Mouse (Mus musculus) brain, embryonic 14.5 days (tissue): Measurements from ENCODE around the gene Tmem182.

ENCODE experiments used
- CTCF ChIP-seq: fragments of 200-500 bp; IDR thresholded peaks from 2 replicates; pipeline ENCODE4 v1.5.1; 2012; ENCODE audit warnings: inconsistent platforms, mild to moderate bottlenecking, moderate library complexity, borderline replicate concordance; ENCODE audit not compliant: insufficient read depth, insufficient read length; ENCODE audit errors: extremely low read depth
- POLR2A ChIP-seq: fragments of 200-500 bp; IDR thresholded peaks from 2 replicates; pipeline ENCODE4 v1.6.1; 2012; ENCODE audit warnings: mild to moderate bottlenecking, inconsistent platforms, borderline replicate concordance; ENCODE audit not compliant: poor library complexity, insufficient read depth, insufficient read length, severe bottlenecking; ENCODE audit errors: extremely low read depth

DNA sequence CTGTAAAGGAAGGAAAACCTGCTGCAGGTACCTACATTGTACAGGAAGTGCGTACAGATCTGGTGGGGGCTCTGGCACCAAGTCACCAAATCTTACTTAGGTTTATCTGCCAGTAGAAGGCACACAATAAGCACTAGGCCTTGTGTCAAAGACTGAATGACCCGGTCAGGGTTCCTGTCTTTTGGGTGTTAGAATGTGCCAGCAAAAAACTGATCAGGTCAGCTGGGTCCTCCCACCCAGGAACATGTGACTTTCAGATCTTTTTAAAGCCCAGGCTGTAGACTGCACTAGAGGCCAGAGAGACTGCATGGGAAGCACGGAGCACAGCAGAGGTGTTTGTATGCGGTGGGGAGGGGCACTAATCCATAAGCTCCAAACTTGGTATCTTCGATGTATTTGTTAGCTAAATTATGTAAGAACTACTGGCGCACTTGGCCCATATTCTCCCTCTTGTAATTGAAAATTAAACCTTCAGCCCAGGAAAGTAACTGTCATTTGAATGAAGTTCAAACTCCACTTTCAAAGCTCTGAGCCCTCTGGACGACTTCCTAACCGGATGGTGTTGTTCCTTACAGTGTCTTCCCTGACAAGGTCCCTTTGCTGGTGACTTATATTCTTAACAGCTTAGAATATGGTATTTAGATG is 83.1 kb downstream of the Tmem182 start:
- TF ChIP-seq POLR2A (no peak), CTCF (no peak)
